Mouse (Mus musculus): ENCODE measurements around the gene Taok2. TPM values are rescaled to one million over a fixed set of nuclear protein-coding genes. Genes with fewer than 3 reads are reported as not detected.
A peak's percentile ranks its signal among the peaks of the same experiment; 100 is the strongest.

Taok2 gene
- polyA plus RNA-seq, 1 experiment, result 45.4 TPM

DNA sequence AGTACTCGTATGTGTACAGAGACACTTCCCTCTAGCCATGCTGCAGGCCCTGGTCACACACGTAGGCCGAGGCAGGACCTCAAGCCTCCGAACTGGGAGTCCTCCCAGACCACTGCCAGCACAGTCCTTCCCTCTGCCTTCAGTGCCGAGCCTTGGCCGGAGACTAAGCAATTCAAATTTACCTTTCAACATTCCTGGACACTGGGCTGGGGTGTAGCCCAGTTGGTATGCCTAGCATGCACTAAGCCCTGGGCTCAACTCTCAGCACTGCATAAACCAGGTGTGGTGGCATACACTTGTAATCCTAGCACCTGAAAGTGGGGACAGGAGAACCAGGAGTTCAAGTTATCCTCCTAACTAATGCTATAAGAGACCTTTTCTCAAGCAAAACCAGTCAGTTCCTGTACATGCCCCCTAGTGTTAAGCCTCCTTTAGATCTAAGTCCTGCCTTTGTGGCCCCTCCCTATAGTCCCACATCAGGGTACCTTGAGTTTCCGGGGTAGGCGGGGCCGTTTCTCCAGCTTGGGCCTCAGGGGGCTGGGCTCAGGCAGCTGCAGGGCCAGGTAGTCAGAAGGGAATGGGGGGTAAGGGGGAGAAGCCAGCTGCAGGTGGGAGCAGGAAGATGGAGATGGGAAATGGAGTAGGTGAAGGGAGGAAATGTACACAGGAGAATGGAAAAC lies 27.6 kb downstream of the Taok2 start:
- no peaks in the 10 kb centered on the region for H3K4me1 ChIP-seq (ENCODE audit: control insufficient read depth, insufficient read depth, low read length)
- no peak overlapping the region for H3K4me3 ChIP-seq (ENCODE audit: insufficient read depth, low read length)
- no peak overlapping the region for H3K27ac ChIP-seq (ENCODE audit: insufficient read depth, low read length)
- no peak for TF ChIP-seq POLR2A (IDR thresholded peaks at IDR 0.05; ENCODE audit: low read depth, low read length)
- TF ChIP-seq CTCF (IDR thresholded peaks at IDR 0.05; ENCODE audit: borderline replicate concordance, insufficient read depth, low read length), result no peak

DNA sequence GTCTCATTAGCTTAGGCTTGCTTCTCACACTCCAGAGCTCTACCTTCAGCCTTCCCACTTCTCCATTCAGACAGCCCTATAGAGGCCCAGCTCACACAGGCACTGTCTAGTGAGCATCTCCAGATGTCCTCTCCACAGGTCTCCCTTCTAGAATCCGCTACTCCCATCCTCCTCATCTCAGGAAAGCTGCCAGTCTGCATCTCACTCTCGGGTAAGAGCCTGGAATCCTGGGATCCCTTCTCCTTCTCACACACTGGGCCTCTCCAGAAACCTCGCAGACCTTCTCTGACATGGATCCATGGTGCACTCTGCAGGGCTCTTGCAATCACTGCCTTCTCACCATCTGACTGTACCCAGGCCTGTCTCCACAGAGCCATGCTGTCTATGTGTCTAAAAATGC lies 28.9 kb downstream of the Taok2 start:
- TF ChIP-seq POLR2A (IDR thresholded peaks at IDR 0.05; ENCODE audit: low read depth, low read length) (no peak), CTCF (IDR thresholded peaks at IDR 0.05; ENCODE audit: borderline replicate concordance, insufficient read depth, low read length) (no peak)
- Histone ChIP-seq H3K4me1 (ENCODE audit: control insufficient read depth, insufficient read depth, low read length) (no peaks in the 10 kb centered on the region), H3K4me3 (ENCODE audit: insufficient read depth, low read length) (no peak overlapping the region), H3K27ac (ENCODE audit: insufficient read depth, low read length) (no peak overlapping the region)

DNA sequence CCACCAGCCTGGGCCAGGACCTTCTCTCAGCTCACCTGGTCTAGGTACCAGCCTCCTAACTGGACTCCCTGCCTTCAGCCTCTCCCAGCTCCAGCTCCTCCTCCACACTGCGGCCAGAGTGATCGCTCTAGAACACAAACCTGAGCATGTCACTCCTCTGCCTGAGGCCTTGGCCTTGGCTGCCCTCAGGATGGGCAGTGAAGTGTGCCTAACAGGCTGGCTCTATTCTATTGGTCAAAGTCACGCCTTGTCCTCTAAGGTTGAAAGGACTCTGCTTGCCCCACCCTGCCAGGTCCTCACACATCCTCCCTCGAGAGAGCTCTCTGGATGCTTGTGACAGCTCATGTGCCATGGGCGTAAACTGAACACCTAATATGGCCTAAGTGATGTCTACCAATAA lies 31.0 kb downstream of the Taok2 start:
- Histone ChIP-seq H3K4me1 (ENCODE audit: control insufficient read depth, insufficient read depth, low read length) (no peaks in the 10 kb centered on the region), H3K4me3 (ENCODE audit: insufficient read depth, low read length) (no peak overlapping the region), H3K27ac (ENCODE audit: insufficient read depth, low read length) (no peak overlapping the region)
- no peak for TF ChIP-seq CTCF (IDR thresholded peaks at IDR 0.05; ENCODE audit: borderline replicate concordance, insufficient read depth, low read length)
- TF ChIP-seq POLR2A (IDR thresholded peaks at IDR 0.05; ENCODE audit: low read depth, low read length), result no peak

DNA sequence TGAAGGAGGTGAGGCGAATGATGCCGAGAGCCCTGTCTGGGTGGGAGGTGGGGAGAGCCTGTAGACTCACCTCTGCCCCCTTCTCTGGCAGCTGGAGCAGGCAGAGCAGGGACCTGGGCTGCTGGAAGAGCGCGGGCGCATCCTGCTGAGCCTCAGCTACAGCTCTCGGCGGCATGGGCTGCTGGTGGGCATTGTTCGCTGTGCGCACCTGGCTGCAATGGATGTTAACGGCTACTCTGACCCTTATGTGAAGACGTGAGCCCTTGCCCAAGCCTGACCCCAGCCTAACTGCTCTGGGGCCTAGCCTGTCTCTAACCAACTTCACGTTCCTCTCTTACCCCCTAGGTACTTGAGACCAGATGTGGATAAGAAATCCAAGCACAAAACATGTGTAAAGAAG lies 33.3 kb downstream of the Taok2 start:
- no peak overlapping the region for H3K27ac ChIP-seq (ENCODE audit: insufficient read depth, low read length)
- no peak overlapping the region for H3K4me3 ChIP-seq (ENCODE audit: insufficient read depth, low read length)
- H3K4me1 ChIP-seq (ENCODE audit: control insufficient read depth, insufficient read depth, low read length), result no peaks in the 10 kb centered on the region
- no peak for TF ChIP-seq CTCF (IDR thresholded peaks at IDR 0.05; ENCODE audit: borderline replicate concordance, insufficient read depth, low read length)
- 0 out of 2 replicates have a peak, but pooled peaks have one; percentile 20 for TF ChIP-seq POLR2A (IDR thresholded peaks at IDR 0.05; ENCODE audit: low read depth, low read length)

DNA sequence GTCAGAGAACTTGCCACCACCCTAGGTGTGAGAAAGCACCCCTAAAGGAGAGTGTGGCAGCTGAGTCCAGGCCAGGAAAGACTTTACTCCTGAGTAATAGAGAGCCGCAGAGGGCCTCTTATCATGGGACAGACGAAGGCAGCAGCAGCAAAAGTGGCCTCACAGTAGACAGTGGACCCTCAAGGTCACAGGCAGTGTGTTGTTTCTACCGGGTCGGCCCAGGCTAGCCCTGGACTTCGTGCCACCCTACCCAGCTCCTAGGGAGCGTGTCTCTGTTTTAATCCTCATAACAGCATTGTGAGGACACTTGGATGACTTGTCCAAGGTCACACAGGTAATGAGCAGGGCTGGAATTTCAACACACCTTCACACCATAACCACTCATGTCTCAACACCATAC lies 34.3 kb downstream of the Taok2 start:
- H3K27ac ChIP-seq (ENCODE audit: insufficient read depth, low read length), result no peak overlapping the region
- no peaks in the 10 kb centered on the region for H3K4me1 ChIP-seq (ENCODE audit: control insufficient read depth, insufficient read depth, low read length)
- H3K4me3 ChIP-seq (ENCODE audit: insufficient read depth, low read length), result no peak overlapping the region
- TF ChIP-seq CTCF (IDR thresholded peaks at IDR 0.05; ENCODE audit: borderline replicate concordance, insufficient read depth, low read length) (no peak), POLR2A (IDR thresholded peaks at IDR 0.05; ENCODE audit: low read depth, low read length) (no peak)

DNA sequence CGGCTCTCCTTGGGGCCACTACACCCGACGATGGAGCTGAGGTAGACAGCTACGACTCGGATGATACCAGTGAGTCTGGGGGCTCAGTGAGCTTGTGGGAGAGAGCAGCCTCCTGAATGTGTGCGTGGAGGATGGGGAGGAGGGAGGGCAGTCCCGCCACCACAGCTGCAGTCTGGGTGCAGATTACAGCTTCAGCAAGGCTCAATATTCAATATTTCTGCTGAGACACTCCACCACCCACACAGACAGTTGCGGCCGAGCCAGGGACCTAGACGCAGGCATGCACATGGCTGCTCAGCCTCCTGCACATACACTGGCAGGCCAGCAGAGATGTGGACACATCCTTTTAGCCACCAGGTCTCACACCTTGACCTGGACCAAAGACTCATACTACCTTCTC lies 35.7 kb downstream of the Taok2 start:
- no peak for TF ChIP-seq CTCF (IDR thresholded peaks at IDR 0.05; ENCODE audit: borderline replicate concordance, insufficient read depth, low read length)
- no peak for TF ChIP-seq POLR2A (IDR thresholded peaks at IDR 0.05; ENCODE audit: low read depth, low read length)
- H3K27ac ChIP-seq (ENCODE audit: insufficient read depth, low read length), result no peak overlapping the region

DNA sequence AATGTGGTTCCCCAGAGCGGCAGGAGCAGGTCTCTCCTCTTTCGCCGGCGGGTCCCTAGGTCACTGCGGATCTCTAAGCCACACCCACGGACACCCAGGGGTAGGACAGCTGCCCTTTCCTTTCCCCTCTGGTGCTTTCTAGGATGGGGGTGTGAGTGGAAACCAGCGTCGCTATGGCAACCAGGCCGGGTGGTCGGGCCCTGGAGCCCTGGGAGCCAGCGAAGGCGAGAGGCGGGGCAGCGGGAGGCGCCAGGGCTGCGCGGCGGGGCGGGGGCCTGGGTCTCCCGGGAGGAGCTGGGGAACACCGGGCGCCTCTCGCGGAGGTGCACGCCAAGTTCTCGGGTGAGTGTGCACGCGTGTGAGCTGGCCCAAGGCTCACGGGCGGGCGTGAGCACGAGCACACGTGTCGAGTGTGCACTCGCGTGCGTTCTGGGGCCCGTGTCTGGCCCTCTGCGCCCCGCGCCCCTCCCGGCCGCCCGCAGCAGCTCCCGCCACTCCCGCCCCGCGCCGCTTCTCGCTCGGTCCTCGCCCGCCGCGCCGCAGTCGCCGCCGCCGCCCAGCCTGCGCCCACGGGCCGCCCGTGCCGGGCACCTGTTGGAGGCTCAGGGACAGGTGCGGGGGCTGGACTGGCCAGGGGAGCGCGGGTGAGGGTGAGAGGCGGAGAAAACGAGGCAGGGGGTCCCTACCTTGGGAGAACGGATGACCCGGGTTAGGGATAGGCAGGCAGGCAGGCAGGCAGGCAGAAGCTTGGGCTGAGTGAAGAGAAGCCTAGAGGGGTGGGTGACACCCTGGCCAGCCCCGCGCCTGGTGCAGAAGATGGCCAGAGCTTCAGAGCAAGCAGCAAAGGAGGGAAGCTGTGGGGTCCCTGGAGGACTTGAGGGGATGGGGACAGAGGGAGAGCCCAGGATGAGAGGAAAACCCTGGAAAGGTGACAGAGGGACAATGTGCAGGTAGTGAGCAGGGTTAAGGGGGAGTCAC lies 36.8 kb downstream of the Taok2 start:
- Histone ChIP-seq H3K27ac (ENCODE audit: insufficient read depth, low read length) (no peak overlapping the region), H3K4me3 (ENCODE audit: insufficient read depth, low read length) (no peak overlapping the region), H3K4me1 (ENCODE audit: control insufficient read depth, insufficient read depth, low read length) (no peaks in the 10 kb centered on the region)
- TF ChIP-seq CTCF (IDR thresholded peaks at IDR 0.05; ENCODE audit: borderline replicate concordance, insufficient read depth, low read length) (no peak), POLR2A (IDR thresholded peaks at IDR 0.05; ENCODE audit: low read depth, low read length) (no peak)

More for the DNA sequence above, 35.7 kb downstream of the Taok2 start:
- Histone ChIP-seq H3K4me1 (ENCODE audit: control insufficient read depth, insufficient read depth, low read length) (no peaks in the 10 kb centered on the region), H3K4me3 (ENCODE audit: insufficient read depth, low read length) (no peak overlapping the region)

DNA sequence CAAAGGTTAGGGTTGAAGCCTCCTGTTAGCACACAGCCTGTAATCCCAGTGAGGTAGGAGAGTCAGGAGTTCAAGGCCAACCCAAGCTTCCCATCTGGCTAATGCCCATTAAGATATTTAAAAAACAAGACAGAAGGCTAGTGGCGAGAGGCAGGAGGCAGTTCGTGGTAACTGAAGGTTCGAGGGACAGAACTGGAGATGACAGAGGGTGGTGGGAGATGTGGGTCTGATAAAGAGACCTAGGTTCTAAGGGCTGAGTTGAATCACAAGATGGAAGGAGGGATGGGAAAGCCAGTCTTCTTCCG lies 37.4 kb downstream of the Taok2 start, which contains the start of gene Doc2a:
Gene Doc2a, plus strand, starts transcription at position 301 of the 305 bp plus-strand sequence.
- no peak within 1 kb of the TSS for H3K4me3 ChIP-seq (ENCODE audit: insufficient read depth, low read length)
- no peaks in the 10 kb centered on the region for H3K4me1 ChIP-seq (ENCODE audit: control insufficient read depth, insufficient read depth, low read length)
- TF ChIP-seq CTCF (IDR thresholded peaks at IDR 0.05; ENCODE audit: borderline replicate concordance, insufficient read depth, low read length) (no peak), POLR2A (IDR thresholded peaks at IDR 0.05; ENCODE audit: low read depth, low read length) (no peak)
- H3K27ac ChIP-seq (ENCODE audit: insufficient read depth, low read length), result no peak within 1 kb of the TSS

DNA sequence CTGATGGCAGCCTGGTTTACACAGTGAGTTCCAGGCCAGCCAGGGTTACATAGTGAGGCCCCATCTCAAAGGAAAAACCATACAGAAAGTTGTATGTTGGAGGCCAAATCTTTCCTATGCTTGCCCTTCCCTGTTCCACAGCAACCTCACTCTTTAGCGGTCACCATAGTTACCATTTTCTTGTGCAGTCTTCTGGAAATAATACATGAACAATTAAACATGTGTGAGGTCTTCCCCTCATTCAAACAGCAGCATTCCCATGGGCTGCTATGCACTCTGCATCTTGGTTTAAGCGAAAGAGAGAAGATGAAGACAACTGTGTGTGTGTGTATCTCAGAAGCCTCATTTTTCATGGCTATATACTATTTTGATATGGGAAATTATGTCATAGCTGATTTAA lies 39.0 kb downstream of the Taok2 start:
- no peak overlapping the region for H3K4me3 ChIP-seq (ENCODE audit: insufficient read depth, low read length)
- TF ChIP-seq CTCF (IDR thresholded peaks at IDR 0.05; ENCODE audit: borderline replicate concordance, insufficient read depth, low read length), result no peak
- no peak for TF ChIP-seq POLR2A (IDR thresholded peaks at IDR 0.05; ENCODE audit: low read depth, low read length)
- H3K4me1 ChIP-seq (ENCODE audit: control insufficient read depth, insufficient read depth, low read length), result no peaks in the 10 kb centered on the region
- H3K27ac ChIP-seq (ENCODE audit: insufficient read depth, low read length), result no peak overlapping the region

DNA sequence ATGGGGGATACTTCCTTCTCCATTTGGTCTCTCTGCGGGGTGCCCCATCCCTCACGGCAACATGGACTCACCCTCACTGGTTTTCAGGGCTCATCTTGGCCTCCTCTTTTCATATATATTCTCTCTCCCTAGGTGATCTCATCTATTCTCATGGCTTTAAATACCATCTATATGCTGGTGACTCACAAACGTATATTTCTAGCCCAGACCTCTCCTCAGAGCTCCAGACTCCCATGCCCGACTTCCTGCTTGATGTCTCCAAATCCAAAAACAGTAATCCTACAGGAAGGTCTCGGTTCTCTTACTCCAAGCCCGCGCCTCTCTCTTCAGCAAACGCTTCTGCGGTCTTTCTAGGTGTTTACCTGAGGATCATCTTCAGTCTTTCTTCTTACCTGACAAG lies 41.2 kb downstream of the Taok2 start:
- H3K4me1 ChIP-seq (ENCODE audit: control insufficient read depth, insufficient read depth, low read length), result no peaks in the 10 kb centered on the region
- H3K4me3 ChIP-seq (ENCODE audit: insufficient read depth, low read length), result no peak overlapping the region
- H3K27ac ChIP-seq (ENCODE audit: insufficient read depth, low read length), result no peak overlapping the region
- TF ChIP-seq CTCF (IDR thresholded peaks at IDR 0.05; ENCODE audit: borderline replicate concordance, insufficient read depth, low read length) (no peak), POLR2A (IDR thresholded peaks at IDR 0.05; ENCODE audit: low read depth, low read length) (no peak)
